Mouse (Mus musculus): ENCODE results near the gene Slc36a4.

Gene Slc36a4

GRCm38 (mm10) chr9:15709599-15710381 is at the start of gene Slc36a4:
TSS of gene Slc36a4 (plus strand) at chr9:15709738.
- DNase-seq (ENCODE audit: low spot score in 2 of 2): peak; percentile 82 to 84

DNA sequence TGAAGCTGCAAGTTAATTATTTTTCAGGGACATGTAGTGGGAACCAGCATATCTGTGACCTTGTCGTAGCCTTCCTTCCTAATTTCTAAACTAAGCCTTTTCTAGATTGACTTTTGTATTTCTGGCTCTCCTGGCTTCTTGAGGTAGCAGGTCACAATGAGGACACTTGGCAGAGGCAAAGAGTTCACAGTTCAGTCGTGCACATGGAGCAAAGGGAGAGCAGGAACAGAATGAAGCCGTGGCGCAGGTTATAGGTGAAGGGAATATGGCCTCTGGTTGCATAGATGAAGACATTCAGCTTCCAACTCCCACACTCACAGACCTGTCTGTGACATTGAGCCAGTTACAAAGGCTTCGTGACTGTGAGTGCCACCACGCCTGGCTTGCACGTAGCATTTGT is 44.9 kb upstream of the Slc36a4 start:
- peak in 1 of 2 experiments; percentile 57 for DNase-seq (ENCODE audit: low spot score in 2 of 2)

DNA sequence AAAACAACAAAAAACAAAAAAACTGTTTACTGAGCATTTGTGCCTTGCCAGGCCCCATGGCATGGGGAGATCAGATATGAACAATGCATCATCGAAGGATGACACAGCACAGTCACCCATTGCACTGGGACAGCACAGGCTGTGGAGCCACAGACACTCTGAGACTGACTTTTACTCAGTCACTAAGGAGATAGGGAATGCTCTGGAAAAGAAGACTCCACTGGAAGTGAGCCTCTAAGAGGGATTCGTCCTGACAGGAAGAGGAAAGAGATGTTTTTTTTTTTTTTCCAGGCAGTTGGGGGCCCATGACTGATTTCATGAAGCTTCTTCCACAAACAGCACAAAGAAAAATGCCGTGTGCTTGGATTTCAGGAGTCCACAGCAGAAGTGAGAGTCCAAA is 40.1 kb upstream of the Slc36a4 start:
- no peak for DNase-seq (ENCODE audit: low spot score in 2 of 2)

DNA sequence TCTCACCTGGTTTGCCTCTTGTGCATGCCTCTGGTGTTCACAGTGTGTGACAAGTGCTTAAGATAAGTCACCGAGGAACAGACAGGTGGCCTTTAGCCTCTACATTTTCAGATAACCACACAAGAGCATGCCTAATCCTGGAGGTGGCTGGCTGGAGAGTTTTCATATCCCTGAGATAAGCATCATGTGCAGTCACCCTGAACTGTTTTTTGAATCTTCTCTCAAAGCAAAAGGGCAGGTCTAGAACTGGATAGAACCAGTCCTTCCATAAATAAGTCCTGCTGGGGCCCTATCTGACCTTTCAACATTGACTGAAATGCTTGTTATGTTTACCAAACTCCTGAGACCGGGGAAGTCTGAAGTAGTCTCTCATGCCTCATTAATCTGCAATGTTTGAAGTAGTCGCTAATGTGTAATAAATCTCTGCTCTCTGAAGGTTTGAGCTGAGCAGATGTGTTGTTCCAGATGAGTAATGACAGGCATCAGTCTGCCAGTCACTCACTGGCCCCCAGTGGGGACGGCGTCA is 39.5 kb upstream of the Slc36a4 start:
- DNase-seq (ENCODE audit: low spot score in 2 of 2): no peak

- no peak for DNase-seq (ENCODE audit: low spot score in 2 of 2)
These were observed 37.3 kb upstream of the Slc36a4 start for GRCm38 (mm10) chr9:15672251-15672650.

DNA sequence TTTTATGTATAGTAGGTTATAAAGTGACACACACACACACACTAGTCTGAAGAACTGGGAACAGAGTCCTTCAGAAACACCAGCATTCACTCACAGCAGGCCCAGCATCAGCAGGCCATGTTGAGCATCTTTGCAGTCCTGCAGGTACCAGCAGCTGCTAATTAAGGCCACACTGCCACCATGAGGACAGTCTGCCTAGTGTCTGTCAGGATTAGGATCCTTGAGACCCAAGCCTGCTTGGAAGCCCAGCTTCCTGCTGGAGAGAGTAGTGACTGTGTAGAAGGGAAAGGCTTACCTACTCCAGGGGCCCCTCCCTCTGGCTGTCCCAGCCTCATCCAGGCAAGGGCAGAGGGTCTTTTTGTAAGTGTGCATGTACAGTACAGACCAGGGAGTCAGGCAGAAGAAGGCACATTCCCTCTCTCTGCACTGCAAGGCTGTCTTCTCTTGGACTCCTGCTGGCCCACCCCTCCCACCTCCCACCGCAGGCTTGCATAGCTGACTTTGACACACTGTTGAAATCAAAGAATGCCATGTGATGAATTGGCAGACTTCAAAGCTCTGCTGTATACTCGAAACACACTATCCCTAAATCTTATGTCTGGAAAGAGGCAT is 27.6 kb upstream of the Slc36a4 start:
- DNase-seq (ENCODE audit: low spot score in 2 of 2): peak; percentile 44 to 60

DNA sequence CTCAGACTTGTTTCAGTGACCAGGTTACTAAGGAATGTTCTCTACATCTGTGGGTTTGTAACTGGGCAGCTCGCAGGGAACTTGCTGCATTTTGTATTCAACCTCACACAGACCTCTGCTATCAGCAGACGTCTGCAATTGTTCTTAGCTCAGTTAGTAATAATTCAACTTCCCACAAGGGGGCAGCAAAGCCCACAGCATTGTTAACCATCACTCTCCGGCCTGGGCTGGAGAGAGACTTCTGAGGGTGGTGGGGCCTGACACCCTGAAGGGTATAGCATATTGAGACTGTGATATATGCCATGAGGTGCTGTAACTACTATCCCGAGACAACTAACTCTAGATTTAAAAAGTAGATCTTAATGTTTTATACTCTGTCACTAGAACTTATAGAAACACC is 24.3 kb upstream of the Slc36a4 start:
- peak; percentile 8 to 57 for DNase-seq (ENCODE audit: low spot score in 2 of 2)

DNA sequence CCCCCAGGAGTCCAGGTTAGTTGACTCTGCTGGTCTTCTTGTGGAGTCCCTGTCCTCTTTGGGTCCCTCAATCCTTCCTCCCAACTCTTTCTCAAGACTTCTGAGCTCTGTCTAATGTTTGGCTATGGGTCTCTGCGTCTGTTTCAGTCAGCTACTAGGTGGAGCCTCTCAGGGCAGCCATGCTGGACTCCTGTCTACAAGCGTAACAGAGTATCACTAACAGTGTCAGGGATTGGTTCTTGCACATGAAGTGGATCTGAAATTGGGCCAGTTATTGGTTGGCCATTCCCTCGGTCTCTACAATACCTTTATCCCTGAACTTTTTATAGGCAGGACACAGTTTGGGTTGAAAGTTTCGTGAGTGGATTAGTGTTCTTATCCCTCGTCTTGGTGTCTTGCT is 22.2 kb upstream of the Slc36a4 start:
- no peak for DNase-seq (ENCODE audit: low spot score in 2 of 2)

DNA sequence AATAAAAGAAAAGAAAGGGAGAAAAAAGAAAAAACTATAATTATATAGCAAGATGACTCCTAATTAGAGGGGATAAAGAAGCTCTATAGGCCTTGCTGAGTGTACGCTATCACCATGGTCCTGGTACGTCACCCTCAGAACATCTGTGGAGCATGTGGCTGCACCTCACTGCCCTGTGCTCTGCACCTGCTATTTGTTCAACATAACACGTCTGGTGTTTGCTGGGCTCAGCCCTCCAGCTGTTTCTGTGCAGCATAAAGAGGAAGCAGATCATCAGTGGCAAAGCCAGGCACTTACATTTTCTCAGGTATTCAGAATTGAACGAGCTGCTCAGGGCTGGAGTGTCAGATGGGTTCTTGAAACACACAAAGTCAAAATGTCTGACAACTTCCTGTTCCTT is 15.7 kb upstream of the Slc36a4 start:
- DNase-seq (ENCODE audit: low spot score in 2 of 2): no peak

DNA sequence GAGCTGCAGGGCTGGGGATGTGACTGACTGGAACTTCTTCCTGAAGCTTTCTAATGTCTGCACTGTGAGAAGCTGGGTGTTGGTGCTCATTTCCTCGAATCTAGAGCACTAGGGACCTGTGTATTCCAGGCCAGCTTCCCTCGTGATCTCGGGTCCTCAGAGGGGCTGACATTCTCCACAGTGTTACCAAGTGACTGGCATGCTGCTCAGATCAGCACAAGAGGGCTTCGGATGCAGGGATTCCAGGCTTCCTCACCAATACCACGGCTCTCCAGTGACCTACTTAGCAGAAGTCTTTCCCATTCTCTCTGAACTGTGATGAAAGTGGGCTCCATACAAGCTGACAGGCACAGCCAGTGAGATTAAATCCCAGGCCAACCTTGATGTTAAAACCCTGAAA is 14.5 kb upstream of the Slc36a4 start:
- DNase-seq (ENCODE audit: low spot score in 2 of 2): no peak

DNA sequence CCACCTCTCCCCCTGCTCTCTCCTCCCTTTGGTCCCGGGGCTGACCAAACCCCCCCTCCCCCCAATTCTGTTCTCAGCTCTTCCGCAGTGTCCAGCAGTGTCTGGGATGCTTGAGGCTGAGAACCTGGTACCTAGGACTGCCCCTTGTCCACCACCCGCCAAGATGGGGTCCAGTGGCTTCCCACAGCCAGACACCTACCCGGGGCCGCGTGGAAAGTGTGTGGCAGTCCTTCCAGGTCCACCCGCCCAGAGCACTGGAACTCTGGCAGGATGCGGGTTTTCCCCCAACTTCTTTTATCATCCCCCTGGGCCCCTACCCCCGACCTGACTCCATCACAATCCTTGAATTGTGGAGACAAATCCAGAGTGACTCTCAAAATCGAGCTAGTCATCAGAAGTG is 3.8 kb upstream of the Slc36a4 start:
- no peak for DNase-seq (ENCODE audit: low spot score in 2 of 2)

DNA sequence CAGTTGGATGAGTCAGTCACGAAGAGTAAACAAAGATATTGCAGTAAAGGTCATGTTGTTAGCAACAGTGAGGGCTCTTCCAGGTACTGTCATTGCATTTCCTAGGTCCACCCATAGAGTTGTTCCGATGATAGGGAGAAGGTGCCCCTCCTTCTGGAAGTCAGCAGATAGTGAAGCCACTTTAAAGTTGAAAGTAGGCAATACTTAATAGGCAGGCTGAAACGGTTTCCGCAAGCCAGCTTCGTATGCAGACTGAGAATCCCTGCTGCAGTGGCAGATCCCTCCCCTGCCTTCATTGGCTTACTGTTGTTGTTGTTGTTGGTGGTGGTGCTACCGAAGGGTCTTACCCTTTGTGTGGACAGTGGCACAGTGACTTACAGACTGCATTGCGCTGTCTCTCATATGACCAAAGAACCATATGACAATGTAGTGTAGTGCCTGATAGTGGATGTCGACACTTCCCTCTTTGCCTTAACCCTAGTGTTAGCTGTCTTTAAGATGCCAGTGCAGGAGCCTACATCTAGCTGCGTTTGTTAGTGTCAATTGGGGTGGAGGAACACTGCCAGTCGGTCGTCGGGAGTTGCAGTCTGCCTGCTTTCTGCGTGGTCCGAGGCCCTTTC is 449 bp upstream of the Slc36a4 start:
- DNase-seq (ENCODE audit: low spot score in 2 of 2): no peak

- DNase-seq (ENCODE audit: low spot score in 2 of 2): no peak
These were observed 1.5 kb downstream of the Slc36a4 start for GRCm38 (mm10) chr9:15710821-15711565.

DNA sequence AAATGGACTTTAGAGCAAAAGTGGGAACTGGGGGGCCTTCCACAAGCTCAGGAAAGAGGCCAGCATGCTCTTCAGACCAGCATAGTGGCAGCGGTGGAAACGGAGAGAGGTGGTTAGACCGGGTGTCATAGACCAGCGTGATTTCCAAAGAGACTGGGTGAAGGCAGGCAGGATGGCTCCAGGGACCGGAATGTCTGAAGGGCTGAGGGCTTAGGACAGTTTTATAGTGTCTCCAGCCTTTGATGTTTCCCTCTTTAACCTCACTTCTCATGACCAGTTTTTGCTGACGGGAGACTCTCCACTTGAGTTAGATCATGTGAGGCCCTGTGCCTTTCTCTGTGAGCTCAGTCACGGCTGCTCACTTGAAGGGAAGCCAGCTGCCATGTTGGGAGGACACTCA is 2.1 kb downstream of the Slc36a4 start:
- no peak for DNase-seq (ENCODE audit: low spot score in 2 of 2)

- DNase-seq (ENCODE audit: low spot score in 2 of 2): no peak
These were observed 5.3 kb downstream of the Slc36a4 start for GRCm38 (mm10) chr9:15714792-15715191.

DNA sequence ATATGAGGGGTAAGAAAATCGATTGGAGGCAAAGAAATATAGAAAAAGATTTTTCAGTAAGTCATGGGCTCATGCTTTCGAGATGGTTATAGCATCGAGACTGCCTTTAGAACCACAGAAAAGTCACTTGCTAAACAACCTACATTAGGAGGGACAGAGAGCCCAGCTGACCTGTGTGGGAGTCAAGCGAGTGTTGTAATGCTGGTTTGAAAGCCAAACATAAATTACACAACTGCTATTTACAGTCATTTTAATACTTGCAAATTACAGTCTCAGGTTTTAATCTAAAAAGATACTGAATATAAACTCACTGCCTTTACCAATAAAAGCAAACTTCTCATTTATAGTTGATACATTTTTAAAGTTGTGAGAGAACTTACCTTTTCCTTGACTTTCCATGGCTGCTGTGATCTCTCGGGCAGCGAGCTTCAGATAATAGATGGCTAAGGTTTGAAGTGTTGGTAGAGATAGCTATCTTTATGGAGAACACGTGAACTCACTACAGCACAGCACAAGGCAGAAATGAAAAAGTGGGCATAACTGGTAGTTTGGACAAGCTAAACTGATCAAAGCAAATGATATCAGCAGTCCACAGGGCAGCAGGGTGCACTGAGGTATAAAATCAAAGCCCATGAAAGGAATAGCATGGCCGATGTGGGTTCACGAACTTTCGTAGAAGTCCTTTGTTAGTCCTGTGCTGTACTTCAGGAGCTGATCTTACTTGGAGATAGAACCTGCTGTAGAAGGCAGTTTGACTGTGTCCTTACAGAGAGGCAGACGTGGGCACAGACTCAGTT is 5.9 kb downstream of the Slc36a4 start:
- no peak for DNase-seq (ENCODE audit: low spot score in 2 of 2)

- DNase-seq (ENCODE audit: low spot score in 2 of 2): no peak
These were observed 7.8 kb downstream of the Slc36a4 start for GRCm38 (mm10) chr9:15717363-15717762.

GRCm38 (mm10) chr9:15718295-15718694 is 8.8 kb downstream of the Slc36a4 start:
- no peak for DNase-seq (ENCODE audit: low spot score in 2 of 2)

- DNase-seq (ENCODE audit: low spot score in 2 of 2): no peak
These were observed 10.1 kb downstream of the Slc36a4 start for GRCm38 (mm10) chr9:15719594-15719993.

DNA sequence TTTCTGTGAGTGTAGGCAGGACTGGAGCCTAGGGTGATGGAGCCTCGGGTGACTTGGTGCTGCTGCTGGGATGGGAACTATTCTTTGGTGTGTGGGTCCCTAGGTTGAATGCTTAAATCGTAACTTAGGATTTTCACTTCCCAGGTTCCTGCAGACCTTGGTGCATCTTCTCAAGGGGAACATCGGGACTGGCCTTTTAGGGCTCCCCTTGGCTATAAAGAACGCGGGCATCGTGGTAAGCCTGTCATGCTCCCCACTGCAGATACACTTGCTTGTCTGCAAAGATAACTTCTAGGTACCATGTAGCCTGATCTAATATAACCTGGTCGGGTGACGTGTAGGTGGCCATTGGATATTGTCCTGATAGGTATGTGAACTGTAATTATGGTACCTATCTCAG is 11.0 kb downstream of the Slc36a4 start:
- DNase-seq (ENCODE audit: low spot score in 2 of 2): no peak

- no peak for DNase-seq (ENCODE audit: low spot score in 2 of 2)
These were observed 11.8 kb downstream of the Slc36a4 start for GRCm38 (mm10) chr9:15721226-15721833.

Data from heart, adult 9 months (tissue).